Mouse (Mus musculus) spleen, adult 2 months (tissue): Measurements from ENCODE around the gene Nanp. TPM values are rescaled to one million over a fixed set of nuclear protein-coding genes. Genes with fewer than 3 reads are reported as not detected.

Experiments
- DNase-seq, 2 experiments: peaks; one replicate each; pipeline versions ENCODE4 v3.0.0 to v3.0.0-alpha.2; 2012 to 2021; ENCODE audit warnings: low spot score in 2 of 2, low read depth in 1 of 2
- H3K27ac ChIP-seq: fragments of 200-500 bp; 2 replicates; pipeline ENCODE4 v1.5.1; 2012; ENCODE audit warnings: low read length, inconsistent platforms; ENCODE audit not compliant: insufficient read depth
- H3K27me3 ChIP-seq: fragments of 200-500 bp; 2 replicates; pipeline ENCODE4 v1.6.1; 2012; ENCODE audit warnings: mild to moderate bottlenecking, moderate library complexity, low read length, inconsistent platforms; ENCODE audit not compliant: control insufficient read depth, insufficient read depth
- H3K36me3 ChIP-seq: fragments of 200-500 bp; 2 replicates; pipeline ENCODE4 v1.6.1; 2012; ENCODE audit warnings: mild to moderate bottlenecking, low read length, inconsistent platforms; ENCODE audit not compliant: control insufficient read depth, insufficient read depth
- H3K4me1 ChIP-seq: fragments of 200-500 bp; 2 replicates; pipeline ENCODE4 v1.6.1; 2011; ENCODE audit warnings: inconsistent platforms; ENCODE audit not compliant: control insufficient read depth, insufficient read depth, insufficient read length
- H3K4me3 ChIP-seq: fragments of 200-500 bp; 2 replicates; pipeline ENCODE4 v1.5.1; 2011; ENCODE audit warnings: mild to moderate bottlenecking, inconsistent platforms; ENCODE audit not compliant: insufficient read depth, insufficient read length; ENCODE audit errors: extremely low read depth
- CTCF ChIP-seq: fragments of 200-500 bp; IDR thresholded peaks from 2 replicates; pipeline ENCODE4 v1.5.1; 2011; ENCODE audit warnings: mild to moderate bottlenecking, inconsistent platforms; ENCODE audit not compliant: insufficient read depth, insufficient read length, insufficient replicate concordance; ENCODE audit errors: extremely low read depth
- POLR2A ChIP-seq: fragments of 200-500 bp; IDR thresholded peaks from 2 replicates; pipeline ENCODE4 v1.6.1; 2011; ENCODE audit warnings: low read depth, low read length, inconsistent platforms
- WGBS: fragments of 180-500 bp; shearing (Covaris S2); methylation state at CpG from one replicate; pipeline ENCODE4 v1.1.7; 2018; 5-methylcytosine and 5-hydroxymethylcytosine counted together
- polyA plus RNA-seq: library from polyadenylated mRNA; depleted of rRNA; stranded (reverse); fragments of >200 nt; gene quantifications from 2 replicates; pipeline ENCODE4 v1.2.3, GENCODE M21; 2012

The Nanp gene
- polyA plus RNA-seq, 1 experiment, result 1.5 TPM

- H3K27me3 ChIP-seq, result no peaks in the 10 kb centered on the region
- no peak overlapping the region for H3K4me3 ChIP-seq
- H3K36me3 ChIP-seq, result no peaks in the 10 kb centered on the region
- peak in 1 of 2 experiments; percentile 16 for DNase-seq
- H3K27ac ChIP-seq, result no peak overlapping the region
- no peaks in the 10 kb centered on the region for H3K4me1 ChIP-seq
- no peak for TF ChIP-seq POLR2A
- TF ChIP-seq CTCF, result peak; percentile 45; the same call in 1 of the 2 replicates
- 57% methylated on average over 7 of the region's 7 CpGs for WGBS
These were observed 38.6 kb downstream of the Nanp start for GRCm38 (mm10) chr2:151000402-151001178.

GRCm38 (mm10) chr2:150999021-150999420, 40.2 kb downstream of the Nanp start:
- H3K27me3 ChIP-seq, result no peaks in the 10 kb centered on the region
- H3K4me3 ChIP-seq, result no peak overlapping the region
- DNase-seq, result no peak
- TF ChIP-seq CTCF (no peak), POLR2A (no peak)
- no peaks in the 10 kb centered on the region for H3K36me3 ChIP-seq
- WGBS, result 83% methylated on average over 3 of the region's 3 CpGs
- H3K4me1 ChIP-seq, result no peaks in the 10 kb centered on the region
- H3K27ac ChIP-seq, result no peak overlapping the region

- DNase-seq, result no peak
- Histone ChIP-seq H3K4me1 (no peaks in the 10 kb centered on the region), H3K27ac (no peak overlapping the region), H3K27me3 (no peaks in the 10 kb centered on the region), H3K4me3 (no peak overlapping the region), H3K36me3 (no peaks in the 10 kb centered on the region)
- TF ChIP-seq CTCF, result no peak
- no peak for TF ChIP-seq POLR2A
- WGBS, result 88% methylated on average over 5 of the region's 5 CpGs
These were observed 41.6 kb downstream of the Nanp start for GRCm38 (mm10) chr2:150997618-150998017.

- no peak for DNase-seq
- 91% methylated on average over 4 of the region's 4 CpGs for WGBS
- H3K27me3 ChIP-seq, result no peaks in the 10 kb centered on the region
- no peaks in the 10 kb centered on the region for H3K36me3 ChIP-seq
- H3K4me1 ChIP-seq, result no peaks in the 10 kb centered on the region
- no peak overlapping the region for H3K4me3 ChIP-seq
- TF ChIP-seq POLR2A, result no peak
- H3K27ac ChIP-seq, result no peak overlapping the region
These were observed 43.9 kb downstream of the Nanp start for GRCm38 (mm10) chr2:150995324-150995723.

- no peak overlapping the region for H3K4me3 ChIP-seq
- H3K27ac ChIP-seq, result no peak overlapping the region
- no peaks in the 10 kb centered on the region for H3K36me3 ChIP-seq
- H3K4me1 ChIP-seq, result no peaks in the 10 kb centered on the region
- H3K27me3 ChIP-seq, result no peaks in the 10 kb centered on the region
- DNase-seq, result no peak
- TF ChIP-seq POLR2A, result no peak
- no peak for TF ChIP-seq CTCF
- 87% methylated on average over 4 of the region's 4 CpGs for WGBS
These were observed 48.1 kb downstream of the Nanp start for GRCm38 (mm10) chr2:150991050-150991449.

- Histone ChIP-seq H3K27ac (no peak overlapping the region), H3K4me1 (no peaks in the 10 kb centered on the region), H3K27me3 (no peaks in the 10 kb centered on the region), H3K36me3 (no peaks in the 10 kb centered on the region), H3K4me3 (no peak overlapping the region)
- TF ChIP-seq POLR2A, result no peak
- DNase-seq, result no peak
- 91% methylated on average over 2 of the region's 2 CpGs for WGBS
These were observed 48.7 kb downstream of the Nanp start for GRCm38 (mm10) chr2:150990506-150990905.

GRCm38 (mm10) chr2:150985359-150985758, 53.8 kb downstream of the Nanp start:
- no peak for TF ChIP-seq CTCF
- no peak for TF ChIP-seq POLR2A
- Histone ChIP-seq H3K4me3 (no peak overlapping the region), H3K27me3 (no peaks in the 10 kb centered on the region), H3K36me3 (no peaks in the 10 kb centered on the region), H3K27ac (no peak overlapping the region), H3K4me1 (no peaks in the 10 kb centered on the region)
- 94% methylated on average over 2 of the region's 2 CpGs for WGBS
- DNase-seq, result no peak
